Mouse (Mus musculus): Measurements from ENCODE around the gene Cep19. TPM values are rescaled to one million over a fixed set of nuclear protein-coding genes. Genes with fewer than 3 reads are reported as not detected.

Cep19 gene
- total RNA-seq, 4 experiments from 2014 or later = 54.7 to 66.3 (median 61.6) TPM

- no peak for DNase-seq (ENCODE audit: low spot score in 2 of 2)
Measured at GRCm38 (mm10) chr16:32144592-32144991, 45.0 kb downstream of the Cep19 start.

- no peak for DNase-seq (ENCODE audit: low spot score in 2 of 2)
Measured at GRCm38 (mm10) chr16:32147589-32148207, 48.1 kb downstream of the Cep19 start.

- no peak for DNase-seq (ENCODE audit: low spot score in 2 of 2)
Measured at GRCm38 (mm10) chr16:32153976-32154375, 54.4 kb downstream of the Cep19 start.

- DNase-seq (ENCODE audit: low spot score in 2 of 2) = peak; percentile 70 to 84
Measured at GRCm38 (mm10) chr16:32154437-32154836, 54.8 kb downstream of the Cep19 start.

- no peak for DNase-seq (ENCODE audit: low spot score in 2 of 2)
Measured at GRCm38 (mm10) chr16:32156719-32157118, 57.1 kb downstream of the Cep19 start.

GRCm38 (mm10) chr16:32157369-32157768, 57.8 kb downstream of the Cep19 start:
- DNase-seq (ENCODE audit: low spot score in 2 of 2) = no peak

Other genes with a start within 250 kb of the Cep19 start
- under 1 TPM in 3 of 4 experiments, not detected in 1; 0.24 to 0.61 (median 0.45) TPM for gene Meltf, start 221.0 kb upstream of the Cep19 start, total RNA-seq (2022)
- 10 to 100 TPM; 17.5 to 25.7 (median 21.0) TPM for gene Pigz, start 165.9 kb upstream of the Cep19 start, total RNA-seq (2022)
- 10 to 100 TPM; 33.1 to 40.9 (median 36.7) TPM for gene 0610012G03Rik, start 151.3 kb upstream of the Cep19 start, total RNA-seq (2022)
- 10 to 100 TPM; 45.7 to 50.2 (median 48.6) TPM for gene Ncbp2, start 151.3 kb upstream of the Cep19 start, total RNA-seq (2022)
- 10 to 100 TPM; 41.5 to 46.4 (median 44.5) TPM for gene Senp5, start 96.5 kb upstream of the Cep19 start, total RNA-seq (2022)
- gene Pak2, start 20.5 kb upstream of the Cep19 start, total RNA-seq (2022) = 10 to 100 TPM; 29.4 to 32.2 (median 30.6) TPM
- gene Pigx, start 60 bp upstream of the Cep19 start, total RNA-seq (2022) = 10 to 100 TPM; 23.2 to 36.1 (median 27.7) TPM
- gene Nrros, start 65.8 kb downstream of the Cep19 start, total RNA-seq (2022) = 10 to 100 TPM in 3 of 4 experiments, 1 to 10 TPM in 1; 9.6 to 16.2 (median 11.9) TPM
- gene Bex6, start 80.0 kb downstream of the Cep19 start, total RNA-seq (2022) = not detected
- gene Fbxo45, start 147.4 kb downstream of the Cep19 start, total RNA-seq (2022) = 10 to 100 TPM; 35.9 to 46.6 (median 40.6) TPM
- 10 to 100 TPM; 12.2 to 14.1 (median 12.8) TPM for gene Wdr53, start 147.4 kb downstream of the Cep19 start, total RNA-seq (2022)
- under 1 TPM in 2 of 4 experiments, not detected in 2; 0.32 to 0.37 TPM for gene Smco1, start 171.7 kb downstream of the Cep19 start, total RNA-seq (2022)
- 10 to 100 TPM; 23.0 to 28.1 (median 27.3) TPM for gene Rnf168, start 177.7 kb downstream of the Cep19 start, total RNA-seq (2022)
- gene Ubxn7, start 232.5 kb downstream of the Cep19 start, total RNA-seq (2022) = 10 to 100 TPM; 50.0 to 60.5 (median 55.1) TPM